Mouse (Mus musculus) ovary, adult 2 months (tissue): ENCODE measurements around the gene Ftsj1. TPM values are rescaled to one million over a fixed set of nuclear protein-coding genes. Genes with fewer than 3 reads are reported as not detected.

Source experiments
- polyA plus RNA-seq: library from polyadenylated mRNA; depleted of rRNA; stranded (reverse); fragments of >200 nt; gene quantifications from 2 replicates; pipeline ENCODE4 v1.2.3, GENCODE M21; 2012; rRNA removed

The Ftsj1 gene
- polyA plus RNA-seq, result 42.4 and 58.3 TPM in 2 replicates

GRCm38 (mm10) chrX:8252334-8253285 is at the start of gene Ftsj1:
Gene Ftsj1, minus strand, starts transcription at chrX:8252406.

GRCm38 (mm10) chrX:8271083-8271820 is 19.0 kb upstream of the Ftsj1 start, which contains the start of gene Slc38a5:
Gene Slc38a5, plus strand, starts transcription at chrX:8271133.

GRCm38 (mm10) chrX:8206015-8206693 is 46.1 kb downstream of the Ftsj1 start, which contains the start of gene Porcn:
Gene Porcn, minus strand, starts transcription at chrX:8206525.

GRCm38 (mm10) chrX:8193419-8193723 is 58.8 kb downstream of the Ftsj1 start, which contains the start of gene Ebp:
Gene Ebp, minus strand, starts transcription at chrX:8193512.

Other genes starting within 250 kb of the Ftsj1 start
- not detected in 2 replicates for gene Glod5, start 233.9 kb downstream of the Ftsj1 start, polyA plus RNA-seq
- gene Suv39h1, start 177.6 kb downstream of the Ftsj1 start, polyA plus RNA-seq, result 19.6 and 26.9 TPM in 2 replicates
- 3.2 TPM in 2 replicates for gene Was, start 161.9 kb downstream of the Ftsj1 start, polyA plus RNA-seq
- gene Wdr13, start 119.5 kb downstream of the Ftsj1 start, polyA plus RNA-seq, result 259 and 304 TPM in 2 replicates
- 79.2 and 93.2 TPM in 2 replicates for gene Rbm3, start 106.5 kb downstream of the Ftsj1 start, polyA plus RNA-seq
- gene Tbc1d25, start 76.2 kb downstream of the Ftsj1 start, polyA plus RNA-seq, result 17.5 and 20.1 TPM in 2 replicates
- gene Ebp, start 58.9 kb downstream of the Ftsj1 start, polyA plus RNA-seq, result 75.7 and 80.8 TPM in 2 replicates
- 101 and 110 TPM in 2 replicates for gene Porcn, start 45.9 kb downstream of the Ftsj1 start, polyA plus RNA-seq
- gene Slc38a5, start 18.7 kb upstream of the Ftsj1 start, polyA plus RNA-seq, result 162 and 224 TPM in 2 replicates
- gene Ssxb10, start 75.0 kb upstream of the Ftsj1 start, polyA plus RNA-seq, result not detected in 2 replicates
- not detected in 2 replicates for gene Ssxb9, start 114.6 kb upstream of the Ftsj1 start, polyA plus RNA-seq
- gene Ssxb1, start 160.9 kb upstream of the Ftsj1 start, polyA plus RNA-seq, result not detected in 2 replicates
- gene Ssxb2, start 209.3 kb upstream of the Ftsj1 start, polyA plus RNA-seq, result not detected in 2 replicates